Mouse (Mus musculus): Measurements from ENCODE around the gene Crp. TPM values are rescaled to one million over a fixed set of nuclear protein-coding genes. Genes with fewer than 3 reads are reported as not detected.

The Crp gene
- polyA plus RNA-seq, 1 experiment from 2014 or later = not detected

Other genes with a start within 250 kb of the Crp start
- 0.27 and 0.28 TPM in 2 replicates for gene Slamf9, start 222.7 kb upstream of the Crp start, polyA plus RNA-seq (2014; fragmentation: Nextera tagmentation; extraction: Ambion mirVana)
- gene Igsf9, start 216.3 kb upstream of the Crp start, polyA plus RNA-seq (2014; fragmentation: Nextera tagmentation; extraction: Ambion mirVana) = 83.2 and 94.4 TPM in 2 replicates
- 38.5 and 38.6 TPM in 2 replicates for gene Tagln2, start 198.0 kb upstream of the Crp start, polyA plus RNA-seq (2014; fragmentation: Nextera tagmentation; extraction: Ambion mirVana)
- gene Cfap45, start 177.3 kb upstream of the Crp start, polyA plus RNA-seq (2014; fragmentation: Nextera tagmentation; extraction: Ambion mirVana) = 1.2 and 1.3 TPM in 2 replicates
- gene Vsig8, start 142.1 kb upstream of the Crp start, polyA plus RNA-seq (2014; fragmentation: Nextera tagmentation; extraction: Ambion mirVana) = 0.17 TPM in 1 of 2 replicates, not detected in the other
- not detected in 2 replicates for gene Slamf8, start 107.5 kb upstream of the Crp start, polyA plus RNA-seq (2014; fragmentation: Nextera tagmentation; extraction: Ambion mirVana)
- 0.19 TPM in 1 of 2 replicates, not detected in the other for gene Fcrl6, start 95.5 kb upstream of the Crp start, polyA plus RNA-seq (2014; fragmentation: Nextera tagmentation; extraction: Ambion mirVana)
- gene Dusp23, start 65.1 kb upstream of the Crp start, polyA plus RNA-seq (2014; fragmentation: Nextera tagmentation; extraction: Ambion mirVana) = 7.7 and 8.4 TPM in 2 replicates
- gene Apcs, start 197.0 kb downstream of the Crp start, polyA plus RNA-seq (2014; fragmentation: Nextera tagmentation; extraction: Ambion mirVana) = not detected in 2 replicates